Mouse (Mus musculus) cerebellum, postnatal 10 days (tissue): ENCODE data around the gene Tubg2.

ENCODE experiments used
- DNase-seq, 2 experiments: peaks; one replicate each; pipeline ENCODE4 v3.0.0; 2021; ENCODE audit warnings: mixed read lengths in 2 of 2

Tubg2 gene

DNA sequence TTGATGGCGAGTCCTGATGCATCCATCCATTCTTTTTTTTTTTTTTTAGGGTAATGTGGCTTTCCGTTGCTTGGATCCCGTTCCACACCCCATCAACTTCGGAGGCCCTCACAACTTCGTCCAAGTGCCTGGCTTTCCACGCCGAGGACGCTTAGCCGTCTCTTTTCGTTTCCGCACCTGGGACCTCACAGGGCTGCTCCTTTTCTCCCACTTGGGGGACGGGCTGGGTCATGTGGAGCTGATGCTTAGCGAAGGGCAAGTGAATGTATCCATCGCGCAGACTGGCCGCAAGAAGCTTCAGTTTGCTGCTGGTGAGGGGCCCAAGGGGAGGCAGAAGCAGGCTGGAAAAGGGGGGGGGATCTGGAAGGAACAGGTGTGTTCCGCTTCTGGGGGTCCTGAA, 24.6 kb downstream of the Tubg2 start:
- peak in 1 of 2 experiments; percentile 33 for DNase-seq

DNA sequence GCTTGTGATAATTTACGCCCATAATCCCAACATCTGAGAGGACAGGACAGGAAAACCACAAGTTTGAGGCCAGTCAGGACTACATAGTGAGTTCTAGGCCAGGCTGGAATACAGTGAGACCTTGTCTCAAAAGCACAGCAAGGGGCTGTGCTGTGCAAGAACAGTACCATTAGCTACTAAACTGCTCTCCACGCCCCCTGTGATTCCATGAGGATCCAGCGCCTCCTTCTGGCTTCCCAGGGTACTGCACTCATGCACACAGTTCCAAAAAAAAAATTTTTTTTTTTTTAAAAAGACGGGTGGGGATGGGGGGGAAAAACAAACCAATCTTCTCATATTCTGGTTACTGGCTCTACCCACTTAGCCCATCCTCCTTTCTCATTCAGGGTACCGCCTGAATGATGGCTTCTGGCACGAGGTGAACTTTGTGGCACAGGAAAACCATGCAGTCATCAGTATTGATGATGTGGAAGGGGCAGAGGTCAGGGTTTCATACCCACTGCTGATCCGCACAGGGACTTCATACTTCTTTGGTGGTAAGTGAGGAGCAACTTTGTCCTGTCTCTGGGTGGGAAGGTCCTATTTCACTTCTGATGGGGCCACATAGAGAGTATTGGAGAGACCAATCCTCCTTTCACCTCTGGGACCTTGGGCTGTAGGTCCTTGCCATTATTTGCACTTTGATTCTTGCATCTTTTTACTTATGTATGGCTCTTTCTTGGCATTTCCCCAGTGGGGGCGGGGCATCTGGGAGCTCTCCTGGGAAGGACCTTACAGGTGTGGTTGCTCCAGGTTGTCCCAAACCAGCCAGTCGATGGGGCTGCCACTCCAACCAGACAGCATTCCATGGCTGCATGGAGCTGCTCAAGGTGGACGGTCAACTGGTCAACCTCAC, 25.4 kb downstream of the Tubg2 start:
- DNase-seq = peak; percentile 90 to 95

DNA sequence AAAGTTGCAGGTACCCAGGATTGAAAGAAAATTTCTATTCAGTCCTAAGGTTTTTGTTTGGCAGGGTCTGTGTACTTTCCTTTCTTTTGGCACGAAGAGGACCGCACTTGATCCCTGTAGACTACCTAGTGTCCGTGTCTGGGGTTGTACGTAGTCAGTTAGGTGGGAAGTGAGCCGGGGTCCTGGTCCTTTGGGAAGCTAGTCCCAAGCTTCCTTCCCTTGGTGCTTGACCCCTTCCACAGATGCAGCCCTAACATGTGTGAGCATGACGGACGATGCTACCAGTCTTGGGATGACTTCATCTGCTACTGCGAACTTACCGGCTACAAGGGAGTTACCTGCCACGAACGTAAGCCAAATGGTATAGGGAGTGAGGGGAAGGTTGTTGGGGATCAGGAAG, 26.3 kb downstream of the Tubg2 start:
- no peak for DNase-seq

DNA sequence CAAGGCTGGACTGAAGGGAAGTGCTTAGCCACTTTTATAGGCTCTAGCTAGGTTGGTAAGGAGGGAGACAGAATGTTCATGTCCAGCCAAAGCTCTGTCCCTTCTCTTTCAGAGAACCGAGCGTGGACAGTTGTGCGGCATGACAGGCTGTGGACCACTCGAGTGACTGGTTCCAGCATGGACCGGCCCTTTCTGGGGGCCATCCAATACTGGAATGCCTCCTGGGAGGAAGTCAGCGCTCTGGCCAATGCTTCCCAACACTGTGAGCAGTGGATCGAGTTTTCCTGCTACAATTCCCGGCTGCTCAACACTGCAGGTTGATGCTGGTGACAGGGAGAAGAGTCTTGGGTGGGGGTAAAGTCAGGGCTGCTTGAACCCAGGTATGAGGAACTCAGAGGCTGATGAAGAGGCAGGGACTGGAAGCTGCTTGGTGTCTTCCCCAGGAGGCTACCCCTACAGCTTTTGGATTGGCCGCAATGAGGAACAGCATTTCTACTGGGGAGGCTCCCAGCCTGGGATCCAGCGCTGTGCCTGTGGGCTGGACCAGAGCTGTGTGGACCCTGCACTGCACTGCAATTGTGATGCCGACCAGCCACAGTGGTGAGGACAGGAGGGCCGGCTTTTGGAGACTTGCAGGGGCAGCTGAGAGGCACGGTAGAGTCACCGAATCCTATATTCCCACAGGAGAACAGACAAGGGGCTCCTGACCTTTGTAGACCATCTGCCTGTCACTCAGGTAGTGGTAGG, 27.2 kb downstream of the Tubg2 start:
- peak; percentile 81 to 84 for DNase-seq

DNA sequence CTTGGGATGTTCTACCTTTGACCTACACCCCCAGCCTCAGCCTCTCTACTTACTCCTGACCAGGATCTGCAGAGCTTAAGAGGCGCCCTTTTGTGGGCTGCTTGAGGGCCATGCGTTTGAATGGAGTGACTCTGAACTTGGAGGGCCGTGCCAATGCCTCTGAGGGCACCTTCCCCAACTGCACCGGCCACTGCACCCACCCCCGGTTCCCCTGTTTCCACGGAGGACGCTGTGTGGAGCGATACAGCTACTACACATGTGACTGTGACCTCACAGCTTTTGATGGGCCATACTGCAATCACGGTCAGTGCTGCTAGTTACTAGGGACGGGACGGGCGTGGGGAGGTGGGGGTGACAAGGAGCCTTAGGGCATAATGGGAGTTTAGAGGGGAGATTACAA, 29.3 kb downstream of the Tubg2 start:
- peak; percentile 20 to 22 for DNase-seq

DNA sequence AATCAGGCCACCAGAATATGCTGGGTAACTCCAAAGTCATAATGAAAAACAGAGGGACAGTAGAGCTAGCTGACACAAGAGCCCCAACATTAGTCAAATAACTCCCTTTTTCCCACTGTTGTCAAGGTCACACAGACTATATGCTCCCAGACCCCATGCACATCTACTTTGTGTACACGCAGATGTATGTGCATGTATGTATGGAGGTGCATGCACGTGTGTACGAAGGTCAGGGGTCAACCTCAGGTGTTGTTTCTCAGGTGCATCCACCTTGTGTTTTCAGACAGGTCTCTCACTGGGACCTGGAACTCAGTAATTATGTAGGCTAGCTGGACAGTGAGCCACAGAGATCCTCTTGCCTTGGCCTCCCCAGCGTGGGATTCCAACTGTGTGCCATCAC, 29.7 kb downstream of the Tubg2 start:
- DNase-seq = peak in 1 of 2 experiments; percentile 18

DNA sequence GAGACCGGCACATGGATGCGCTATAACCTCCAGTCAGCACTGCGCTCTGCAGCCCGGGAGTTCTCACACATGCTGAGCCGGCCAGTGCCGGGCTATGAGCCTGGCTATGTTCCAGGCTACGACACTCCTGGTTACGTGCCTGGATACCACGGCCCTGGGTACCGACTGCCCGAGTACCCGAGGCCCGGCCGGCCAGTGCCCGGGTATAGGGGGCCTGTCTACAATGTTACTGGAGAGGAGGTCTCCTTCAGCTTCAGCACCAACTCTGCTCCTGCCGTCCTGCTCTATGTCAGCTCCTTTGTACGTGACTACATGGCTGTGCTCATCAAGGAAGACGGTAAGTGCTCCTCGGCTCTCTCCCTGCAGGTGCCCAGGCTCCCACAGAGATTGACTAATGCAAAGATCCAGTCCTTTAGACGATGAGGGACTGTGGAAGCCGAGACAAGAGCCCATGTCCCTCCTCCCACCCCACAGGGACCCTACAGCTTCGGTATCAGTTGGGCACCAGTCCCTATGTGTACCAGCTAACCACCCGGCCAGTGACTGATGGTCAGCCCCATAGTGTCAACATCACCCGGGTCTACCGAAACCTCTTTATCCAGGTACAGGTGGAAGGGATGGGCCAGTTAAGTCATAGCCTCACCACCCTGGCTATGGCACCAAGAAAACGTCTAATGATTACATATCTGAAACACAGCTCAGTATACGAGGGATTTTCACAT, 31.0 kb downstream of the Tubg2 start:
- peak; percentile 51 to 63 for DNase-seq

DNA sequence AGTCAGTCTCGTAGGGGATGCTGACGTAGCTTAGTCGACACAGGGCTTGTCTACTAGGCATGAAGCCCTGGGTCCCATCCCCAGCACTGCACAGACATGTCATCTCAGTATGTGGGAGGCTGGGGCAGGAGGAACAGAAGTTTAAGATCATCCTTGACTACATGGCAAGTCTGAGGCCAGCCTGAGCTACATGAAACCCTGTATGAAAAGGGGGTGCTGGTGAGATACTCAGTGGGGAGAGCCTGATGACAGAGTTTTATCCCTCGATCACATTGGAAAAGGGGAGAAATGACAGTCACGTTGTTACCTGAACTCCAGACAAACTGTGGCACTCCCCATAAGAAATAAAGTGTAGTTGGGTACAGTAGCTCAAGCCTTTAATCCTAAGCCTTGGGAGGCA, 31.8 kb downstream of the Tubg2 start:
- peak in 1 of 2 experiments; percentile 27 for DNase-seq

DNA sequence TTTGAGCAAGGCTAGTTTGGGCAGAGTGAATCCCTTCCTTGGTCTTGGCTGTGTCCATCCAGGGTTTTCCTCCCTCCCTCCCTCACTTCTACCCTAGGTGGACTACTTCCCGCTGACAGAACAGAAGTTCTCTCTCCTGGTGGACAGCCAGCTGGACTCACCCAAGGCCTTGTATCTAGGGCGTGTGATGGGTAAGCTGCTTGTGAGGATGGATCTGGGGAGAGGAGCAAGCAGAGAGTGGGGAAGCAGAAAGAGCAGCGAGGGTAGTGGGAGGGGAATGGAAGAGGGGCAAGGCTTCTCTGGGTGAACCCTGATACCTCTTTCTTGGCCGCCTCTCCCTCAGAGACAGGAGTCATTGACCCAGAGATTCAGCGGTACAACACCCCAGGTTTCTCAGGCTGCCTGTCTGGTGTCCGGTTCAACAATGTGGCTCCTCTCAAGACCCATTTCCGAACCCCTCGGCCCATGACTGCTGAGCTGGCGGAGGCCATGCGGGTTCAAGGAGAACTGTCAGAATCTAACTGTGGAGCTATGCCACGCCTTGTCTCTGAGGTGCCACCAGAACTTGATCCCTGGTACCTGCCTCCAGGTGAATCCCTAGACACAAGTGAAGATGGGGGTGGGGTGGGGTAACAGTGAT, 32.6 kb downstream of the Tubg2 start:
- peak; percentile 89 to 91 for DNase-seq

DNA sequence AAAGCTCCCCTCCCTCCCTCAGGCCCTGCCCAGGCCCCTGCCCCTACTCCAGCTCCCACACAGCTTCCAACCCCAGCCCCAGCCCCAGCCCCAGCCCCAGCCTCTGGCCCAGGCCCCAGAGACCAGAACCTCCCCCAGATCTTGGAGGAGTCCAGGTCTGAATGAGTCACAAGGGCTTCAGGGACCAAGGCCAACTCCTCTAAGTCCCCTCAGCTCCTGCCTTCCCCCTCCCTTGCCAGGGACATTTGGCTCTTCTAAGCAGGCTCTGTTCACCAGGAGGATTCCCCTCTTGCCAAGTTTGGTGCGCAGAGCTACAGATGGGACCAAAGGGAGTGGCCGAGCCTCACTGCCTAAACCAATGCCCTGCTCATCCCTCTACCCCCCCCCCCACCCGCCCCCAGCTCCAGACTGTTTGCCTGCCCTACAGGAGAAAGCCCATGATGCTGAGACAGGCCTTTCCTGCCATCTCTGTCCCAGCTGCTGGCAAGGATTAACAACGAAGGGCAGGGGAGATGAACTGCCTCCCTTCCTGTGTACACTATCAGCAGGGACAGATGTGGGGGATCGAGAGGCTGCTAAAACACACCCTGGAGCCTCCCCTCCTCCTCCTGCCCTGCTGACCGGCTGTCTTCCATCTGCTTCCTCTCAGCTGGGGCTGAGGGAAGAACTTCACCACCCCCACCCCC, 33.9 kb downstream of the Tubg2 start:
- peak; percentile 94 to 96 for DNase-seq

DNA sequence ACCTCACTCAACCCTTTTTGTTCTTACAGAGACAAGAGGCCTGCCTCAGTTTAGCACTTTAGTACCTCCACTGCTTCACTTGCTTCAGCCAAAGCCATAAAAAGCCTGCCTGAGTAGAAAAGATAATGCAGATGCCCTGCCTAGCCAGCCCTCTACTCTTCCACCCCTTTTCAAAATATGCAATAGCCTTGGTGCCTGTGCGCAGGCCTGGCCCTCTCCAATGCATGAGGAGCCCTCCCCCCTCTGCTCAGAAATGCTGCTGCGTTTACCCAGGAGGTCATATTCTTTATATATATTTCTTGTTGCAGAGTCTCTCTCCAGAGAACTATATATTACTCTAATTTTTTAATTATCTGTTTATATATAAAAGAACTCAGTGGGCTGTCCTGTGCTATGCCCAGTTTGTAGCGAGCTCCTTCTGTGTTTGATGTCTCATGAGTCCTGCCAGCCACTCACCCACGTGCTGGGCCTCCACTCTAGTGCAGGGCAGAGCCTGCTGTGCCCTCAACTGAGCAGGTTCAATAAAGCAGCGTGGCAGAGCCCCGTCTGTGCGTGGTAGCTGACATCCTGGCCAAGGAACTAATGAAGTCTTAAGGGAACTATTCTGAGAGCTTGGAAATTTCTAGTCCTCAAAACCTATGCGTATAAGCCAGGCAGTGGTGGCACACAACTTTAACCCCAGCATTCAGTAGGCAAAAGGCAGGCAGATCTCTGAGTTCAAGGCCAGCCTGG, 34.6 kb downstream of the Tubg2 start:
- peak; percentile 52 to 62 for DNase-seq

DNA sequence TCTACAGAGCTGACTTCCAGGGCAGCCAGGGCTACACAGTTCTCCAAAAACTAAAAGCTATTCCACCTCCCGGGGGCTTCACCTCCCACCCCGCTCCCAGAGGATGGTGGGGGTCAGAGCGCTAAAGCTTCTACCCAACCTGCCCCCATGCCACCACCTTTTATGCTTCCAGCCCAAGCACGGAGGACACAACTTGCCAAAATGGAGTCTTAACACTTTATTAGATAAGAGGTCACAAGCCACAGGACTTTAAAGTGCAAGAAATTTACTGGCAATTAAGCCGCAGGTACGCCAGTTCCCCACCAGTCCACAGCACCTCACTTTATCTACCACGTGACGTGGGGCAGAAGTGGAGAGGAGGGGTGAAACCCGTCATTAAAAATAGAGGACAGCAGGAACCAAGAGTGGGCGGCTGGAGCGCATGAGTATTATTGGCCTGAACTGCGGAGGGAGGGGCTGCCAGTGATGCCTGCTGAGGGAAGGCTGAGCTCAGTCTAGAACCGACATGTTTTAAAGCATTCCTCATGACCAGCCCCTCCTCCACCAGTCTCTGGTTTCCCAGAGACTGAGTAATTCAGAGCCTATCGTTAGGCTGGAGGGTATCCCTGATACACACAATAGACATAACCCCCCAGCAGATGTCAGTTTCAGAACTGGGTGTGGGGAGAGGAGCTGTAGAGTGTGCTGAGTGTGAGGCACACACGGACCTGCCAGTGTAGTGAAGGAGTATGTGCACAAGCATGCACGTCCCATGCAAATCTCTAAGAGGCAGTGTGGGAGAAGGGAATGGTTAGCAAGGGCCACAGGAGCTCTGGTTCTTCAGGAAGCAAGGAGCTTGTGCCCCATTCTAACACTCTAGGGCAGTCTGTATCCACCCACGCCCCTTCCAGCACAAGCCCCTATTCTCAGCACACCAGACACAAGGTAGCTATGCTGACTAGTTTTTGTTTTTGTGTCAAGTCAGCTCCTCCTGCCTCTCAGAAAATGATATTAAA, 35.5 kb downstream of the Tubg2 start:
- peak; percentile 74 to 79 for DNase-seq

DNA sequence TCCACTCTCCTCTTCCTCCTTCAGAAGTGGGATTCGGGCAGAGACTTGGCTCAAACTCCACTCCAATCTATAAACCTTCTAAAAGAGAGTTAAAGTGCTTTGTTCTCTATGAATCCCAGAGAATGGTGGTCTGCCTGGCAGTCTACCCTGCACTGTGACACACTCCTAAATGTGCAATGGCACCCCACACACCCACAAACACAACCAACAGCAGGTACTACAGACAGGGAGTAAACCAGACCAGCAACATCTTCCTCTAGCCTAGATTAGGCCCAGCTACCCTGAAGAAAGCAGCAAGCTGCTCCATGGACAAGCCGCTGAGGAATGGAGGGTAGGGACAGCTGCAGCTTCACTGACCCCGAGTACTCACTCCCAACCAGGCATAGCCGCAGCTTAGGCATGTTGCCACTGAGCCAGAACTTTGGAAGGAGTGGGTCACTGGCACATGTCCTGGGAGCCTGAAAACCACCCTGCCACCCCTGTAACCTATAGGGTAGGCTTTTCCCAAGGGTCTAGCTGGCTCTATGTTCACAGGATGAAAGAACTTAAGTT, 36.3 kb downstream of the Tubg2 start:
- peak; percentile 63 to 65 for DNase-seq

DNA sequence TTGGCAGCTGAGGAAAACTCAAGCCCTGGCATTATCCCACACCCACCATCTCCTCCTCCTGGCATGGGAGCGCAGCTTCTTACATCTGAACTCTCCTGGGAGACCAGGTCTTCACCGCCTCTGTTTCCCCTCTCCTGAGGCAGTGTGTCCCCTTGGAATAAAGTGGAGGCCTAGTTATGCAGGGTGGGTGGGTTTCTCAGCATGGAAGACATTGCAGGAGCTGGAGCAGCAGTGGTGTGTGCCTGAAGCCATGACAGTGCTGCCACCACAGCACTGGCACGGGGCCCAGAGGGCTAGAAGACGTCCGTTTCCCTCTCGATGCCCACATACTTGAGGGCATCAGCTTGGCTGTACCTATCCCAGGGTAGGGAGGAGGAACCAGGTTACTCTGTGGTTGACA, 36.9 kb downstream of the Tubg2 start:
- DNase-seq = peak; percentile 76 to 77

DNA sequence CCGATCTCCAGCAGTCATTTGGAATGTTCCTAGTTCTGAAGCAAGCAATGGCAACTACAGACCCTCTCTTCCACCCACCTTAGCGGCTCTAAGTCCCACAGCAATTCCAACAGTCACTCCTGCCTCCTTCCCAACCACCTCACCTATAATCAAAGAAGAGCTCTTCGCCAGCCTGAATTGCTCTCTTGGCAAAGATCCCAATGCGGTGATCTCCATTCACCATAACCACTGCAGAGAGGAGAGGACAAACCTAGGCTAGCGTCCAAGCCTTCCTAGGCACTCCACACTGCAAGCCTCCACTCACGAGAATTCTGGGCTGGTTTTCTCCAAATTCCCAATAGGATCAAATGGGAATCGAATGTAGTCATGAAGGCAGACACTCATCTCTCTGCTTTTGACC, 37.4 kb downstream of the Tubg2 start:
- DNase-seq = peak; percentile 53 to 59

DNA sequence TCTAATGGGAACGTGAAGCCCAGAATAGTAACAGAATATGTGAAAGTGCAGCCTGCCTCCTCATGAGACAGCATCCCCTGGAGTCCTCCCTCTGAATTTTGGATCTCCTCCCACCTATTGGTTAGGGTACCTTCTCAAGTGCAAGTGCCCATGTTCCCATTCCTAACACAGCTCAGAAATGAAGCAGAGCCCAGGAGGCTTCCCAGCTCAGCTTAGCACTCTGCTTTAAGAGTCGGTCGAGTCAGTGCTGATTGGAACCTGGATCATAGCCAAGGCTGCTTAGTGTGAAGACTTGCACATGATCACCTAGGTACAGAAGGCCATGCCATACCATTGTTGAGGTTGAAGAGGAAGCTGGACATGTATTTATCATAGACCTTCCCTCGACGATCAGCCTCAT, 38.4 kb downstream of the Tubg2 start:
- peak; percentile 43 to 61 for DNase-seq

DNA sequence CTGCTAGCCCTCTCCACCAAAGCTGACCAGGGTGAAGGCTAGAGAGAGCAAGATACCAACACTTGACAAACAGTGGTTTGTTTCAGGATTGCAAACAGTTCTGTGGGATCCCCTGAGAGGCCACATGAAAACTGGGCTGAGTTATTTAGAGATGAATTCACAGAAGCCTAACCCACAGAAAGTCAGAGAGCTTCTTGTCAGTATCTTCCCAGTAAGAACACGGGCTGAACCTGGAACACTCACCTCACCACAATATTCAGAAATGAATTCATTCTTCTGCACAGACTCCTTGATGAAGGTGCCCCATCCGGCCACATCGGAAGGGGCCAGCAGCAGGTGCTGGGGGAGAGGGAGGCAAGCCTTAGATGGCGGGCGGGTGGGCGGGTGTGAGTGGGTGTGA, 38.9 kb downstream of the Tubg2 start:
- no peak for DNase-seq

DNA sequence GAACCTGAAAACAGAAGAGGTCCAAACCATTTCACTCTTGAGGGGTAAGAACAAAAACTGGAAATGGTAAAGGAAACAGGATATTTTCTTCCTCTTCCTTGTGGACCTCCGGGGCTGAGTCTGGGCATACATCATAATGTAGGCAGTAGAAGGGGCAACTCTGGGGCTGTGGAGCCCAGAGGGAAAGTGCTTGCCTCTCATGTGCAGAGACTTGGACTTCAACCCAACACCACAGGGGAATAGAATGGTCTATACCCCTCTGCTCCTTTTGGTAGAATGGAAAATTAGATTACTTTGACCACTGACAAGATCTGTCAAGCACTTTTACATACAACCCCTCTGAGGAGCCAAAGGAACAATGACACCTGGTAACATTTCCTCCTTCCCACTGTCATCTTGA, 39.4 kb downstream of the Tubg2 start:
- DNase-seq = no peak

DNA sequence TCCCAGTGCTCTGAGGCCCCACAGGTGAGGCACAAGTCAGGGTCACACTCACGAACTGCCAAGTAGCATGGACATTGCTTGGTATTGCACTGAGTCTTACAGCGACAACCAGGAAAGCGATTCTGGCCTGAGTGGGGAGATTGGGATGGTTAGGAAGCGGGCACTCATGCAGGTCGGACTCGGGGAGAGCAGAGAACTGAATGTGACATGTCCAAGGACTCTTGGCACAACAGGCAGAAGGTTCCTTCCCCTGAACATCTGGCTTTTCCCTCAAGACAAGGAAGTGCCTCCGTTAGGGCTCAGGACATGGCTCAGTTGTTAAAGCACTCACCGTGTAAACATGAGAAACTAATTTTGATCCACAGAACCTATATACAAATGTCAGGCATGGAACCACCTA, 39.9 kb downstream of the Tubg2 start:
- no peak for DNase-seq

DNA sequence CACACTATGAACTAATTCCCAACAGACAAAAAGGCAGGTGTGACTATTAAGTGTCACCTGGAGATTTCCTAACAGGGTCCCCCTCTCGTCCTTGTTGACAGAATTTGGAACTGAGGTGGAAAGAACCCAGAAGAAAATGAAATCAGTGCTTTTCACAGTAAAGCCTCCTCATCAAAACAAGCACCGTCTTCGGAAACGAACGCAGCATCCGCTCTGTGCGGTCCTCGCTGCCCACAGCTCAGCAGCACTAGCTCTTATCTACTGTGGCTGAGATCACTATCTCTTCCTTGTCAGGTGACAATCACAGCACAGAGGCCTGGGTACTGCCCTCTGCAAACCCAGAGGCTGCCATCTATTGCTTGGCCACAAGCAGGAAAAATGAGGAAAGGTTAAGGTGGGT, 40.5 kb downstream of the Tubg2 start:
- DNase-seq = no peak
